Mouse (Mus musculus): Measurements from ENCODE around the gene Tox3.

Tox3 gene

GRCm38 (mm10) chr8:90348178-90348925 is at the start of gene Tox3:
Gene Tox3 (minus strand): TSS chr8:90348343.
- peak; percentile 76 for DNase-seq (ENCODE audit: extremely low spot score, low spot score)

- no peak for DNase-seq (ENCODE audit: extremely low spot score, low spot score)
Observed at GRCm38 (mm10) chr8:90392643-90393042, 44.5 kb upstream of the Tox3 start.

- DNase-seq (ENCODE audit: extremely low spot score, low spot score), result no peak
Observed at GRCm38 (mm10) chr8:90391483-90392074, 43.4 kb upstream of the Tox3 start.

GRCm38 (mm10) chr8:90390827-90391226 is 42.7 kb upstream of the Tox3 start:
- DNase-seq (ENCODE audit: extremely low spot score, low spot score), result no peak

GRCm38 (mm10) chr8:90379064-90379463 is 30.9 kb upstream of the Tox3 start:
- no peak for DNase-seq (ENCODE audit: extremely low spot score, low spot score)

- DNase-seq (ENCODE audit: extremely low spot score, low spot score), result no peak
Observed at GRCm38 (mm10) chr8:90378036-90378435, 29.9 kb upstream of the Tox3 start.

GRCm38 (mm10) chr8:90371611-90372222 is 23.6 kb upstream of the Tox3 start:
- DNase-seq (ENCODE audit: extremely low spot score, low spot score), result no peak

GRCm38 (mm10) chr8:90369876-90370275 is 21.7 kb upstream of the Tox3 start:
- no peak for DNase-seq (ENCODE audit: extremely low spot score, low spot score)

- no peak for DNase-seq (ENCODE audit: extremely low spot score, low spot score)
Observed at GRCm38 (mm10) chr8:90356729-90357128, 8.6 kb upstream of the Tox3 start.

- no peak for DNase-seq (ENCODE audit: extremely low spot score, low spot score)
Observed at GRCm38 (mm10) chr8:90354782-90355181, 6.6 kb upstream of the Tox3 start.

- peak; percentile 41 for DNase-seq (ENCODE audit: extremely low spot score, low spot score)
Observed at GRCm38 (mm10) chr8:90353960-90354540, 5.9 kb upstream of the Tox3 start.

GRCm38 (mm10) chr8:90353499-90353898 is 5.4 kb upstream of the Tox3 start:
- DNase-seq (ENCODE audit: extremely low spot score, low spot score), result no peak

- no peak for DNase-seq (ENCODE audit: extremely low spot score, low spot score)
Observed at GRCm38 (mm10) chr8:90352991-90353390, 4.8 kb upstream of the Tox3 start.

GRCm38 (mm10) chr8:90349709-90350562 is 1.8 kb upstream of the Tox3 start:
- peak; percentile 25 for DNase-seq (ENCODE audit: extremely low spot score, low spot score)

- DNase-seq (ENCODE audit: extremely low spot score, low spot score), result peak; percentile 14
Observed at GRCm38 (mm10) chr8:90348926-90349683, 962 bp upstream of the Tox3 start.

GRCm38 (mm10) chr8:90347581-90348177 is 464 bp downstream of the Tox3 start:
- peak; percentile 65 for DNase-seq (ENCODE audit: extremely low spot score, low spot score)

- DNase-seq (ENCODE audit: extremely low spot score, low spot score), result peak; percentile 54
Observed at GRCm38 (mm10) chr8:90346880-90347535, 1.1 kb downstream of the Tox3 start.

- DNase-seq (ENCODE audit: extremely low spot score, low spot score), result peak; percentile 33
Observed at GRCm38 (mm10) chr8:90346138-90346879, 1.8 kb downstream of the Tox3 start.
